Mouse (Mus musculus) megakaryocyte, embryonic 14.5 days (primary cell): Measurements from ENCODE around the gene Ubtf.

ENCODE experiments used
- FLI1 ChIP-seq: IDR thresholded peaks from 2 replicates; pipeline ENCODE4 v1.6.1; 2012; ENCODE audit warnings: low read length, inconsistent platforms, mixed read lengths
- GATA1 ChIP-seq: IDR thresholded peaks from 3 replicates; pipeline ENCODE4 v1.6.1; 2012; ENCODE audit warnings: mixed read lengths, low read length, inconsistent platforms, borderline replicate concordance

DNA sequence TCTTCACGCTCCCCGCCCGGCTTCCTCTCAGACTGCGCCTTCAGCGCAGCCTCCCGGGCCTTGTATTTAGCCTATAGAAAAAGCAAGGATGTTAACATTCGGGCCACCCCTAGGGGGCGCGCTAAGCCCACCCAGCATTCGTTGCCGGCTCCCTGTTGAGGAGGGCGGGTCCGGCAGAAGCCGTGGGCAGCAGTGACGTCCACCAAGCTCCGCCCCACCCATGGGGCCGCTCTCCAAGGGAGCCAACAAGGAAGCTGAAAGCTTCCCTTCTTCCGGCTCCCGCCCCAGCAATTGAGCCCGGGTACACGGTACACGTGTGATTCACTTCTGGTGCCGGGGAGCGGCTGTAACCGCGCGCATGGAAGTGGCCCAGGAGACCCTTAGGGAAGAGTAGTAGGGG lies 10.6 kb downstream of the Ubtf start:
- TF ChIP-seq GATA1: no peak
- no peak; the same call in 1 of the 2 replicates for TF ChIP-seq FLI1
